Mouse (Mus musculus) liver, adult 10 weeks (tissue): ENCODE results near the gene Vmn1r45. TPM values are rescaled to one million over a fixed set of nuclear protein-coding genes. Genes with fewer than 3 reads are reported as not detected.

Experiments used
- polyA plus RNA-seq: library from polyadenylated mRNA; stranded (reverse); fragments of 350-450 nt; fragmentation: Illumina TruSeq; extraction: RNeasy Lipid Tissue Mini Kit (QIAGEN cat#74804); gene quantifications from one replicate; pipeline ENCODE4 v1.2.3, GENCODE M21; 2014; ENCODE audit warnings: low read depth, low replicate concordance

The Vmn1r45 gene
- polyA plus RNA-seq, result not detected

DNA sequence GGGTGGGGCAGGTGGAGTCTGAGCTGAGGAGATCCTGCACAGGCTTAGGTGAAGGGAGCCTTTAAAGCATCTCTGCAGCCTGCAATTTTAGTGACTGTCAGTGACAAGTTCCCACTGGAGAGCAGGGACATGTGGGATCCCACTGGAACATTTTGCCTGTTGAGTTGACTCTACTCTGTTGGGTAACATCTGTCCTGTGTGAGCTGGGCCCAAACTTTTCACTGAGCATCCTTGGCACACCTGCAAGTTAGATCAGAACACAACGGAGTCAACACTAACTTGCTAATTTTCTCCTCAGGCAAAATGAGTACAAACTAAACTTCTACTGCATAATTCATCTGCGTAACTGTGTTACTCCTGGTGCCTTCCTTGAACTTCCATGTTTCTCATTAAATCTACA, at the start of gene Vmn1r45:
Gene Vmn1r45, minus strand, starts transcription at position 101 of the 400 bp plus-strand sequence.

DNA sequence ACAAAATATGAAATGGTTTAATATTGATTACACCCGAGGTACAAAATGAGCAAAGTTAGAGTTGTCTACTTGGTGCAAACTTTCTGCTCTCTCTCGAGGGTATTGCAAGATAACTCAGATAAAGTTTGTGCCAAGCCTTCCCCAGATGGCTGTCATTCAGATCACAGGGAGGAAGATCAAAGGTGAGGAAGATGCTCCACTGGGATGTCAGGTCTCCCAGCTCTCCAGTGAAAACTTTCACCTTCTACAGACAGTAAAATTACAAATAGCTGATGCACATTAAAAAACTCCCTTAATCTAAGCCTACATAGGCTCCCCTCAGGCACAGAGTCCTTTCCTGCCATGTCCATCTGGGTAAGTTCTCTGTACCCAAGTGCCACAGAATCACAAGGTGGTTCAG, 28.6 kb upstream of the Vmn1r45 start, which contains the start of gene Vmn1r46:
Gene Vmn1r46, plus strand, starts transcription at position 301 of the 400 bp plus-strand sequence.

GRCm38 (mm10) chr6:89883360-89883759, 57.0 kb downstream of the Vmn1r45 start, which contains the start of gene Vmn1r44:
Gene Vmn1r44 (plus strand): TSS chr6:89883660.

Other genes with a start within 250 kb of the Vmn1r45 start
- not detected for gene Vmn1r40, start 233.1 kb downstream of the Vmn1r45 start, polyA plus RNA-seq
- not detected for gene Vmn1r41, start 199.8 kb downstream of the Vmn1r45 start, polyA plus RNA-seq
- gene Vmn1r42, start 64.2 kb downstream of the Vmn1r45 start, polyA plus RNA-seq, result not detected
- gene Vmn1r43, start 64.2 kb downstream of the Vmn1r45 start, polyA plus RNA-seq, result not detected
- not detected for gene Vmn1r44, start 56.9 kb downstream of the Vmn1r45 start, polyA plus RNA-seq
- gene Vmn1r46, start 28.7 kb upstream of the Vmn1r45 start, polyA plus RNA-seq, result not detected
- gene Vmn1r47, start 75.5 kb upstream of the Vmn1r45 start, polyA plus RNA-seq, result not detected
- not detected for gene Vmn1r48, start 96.2 kb upstream of the Vmn1r45 start, polyA plus RNA-seq
- gene Vmn1r49, start 137.9 kb upstream of the Vmn1r45 start, polyA plus RNA-seq, result not detected
- gene Vmn1r50, start 160.8 kb upstream of the Vmn1r45 start, polyA plus RNA-seq, result not detected
- gene Vmn1r51, start 182.0 kb upstream of the Vmn1r45 start, polyA plus RNA-seq, result not detected
- gene Vmn1r52, start 234.2 kb upstream of the Vmn1r45 start, polyA plus RNA-seq, result not detected